Mouse (Mus musculus): ENCODE measurements around the gene Kank1.

DNA sequence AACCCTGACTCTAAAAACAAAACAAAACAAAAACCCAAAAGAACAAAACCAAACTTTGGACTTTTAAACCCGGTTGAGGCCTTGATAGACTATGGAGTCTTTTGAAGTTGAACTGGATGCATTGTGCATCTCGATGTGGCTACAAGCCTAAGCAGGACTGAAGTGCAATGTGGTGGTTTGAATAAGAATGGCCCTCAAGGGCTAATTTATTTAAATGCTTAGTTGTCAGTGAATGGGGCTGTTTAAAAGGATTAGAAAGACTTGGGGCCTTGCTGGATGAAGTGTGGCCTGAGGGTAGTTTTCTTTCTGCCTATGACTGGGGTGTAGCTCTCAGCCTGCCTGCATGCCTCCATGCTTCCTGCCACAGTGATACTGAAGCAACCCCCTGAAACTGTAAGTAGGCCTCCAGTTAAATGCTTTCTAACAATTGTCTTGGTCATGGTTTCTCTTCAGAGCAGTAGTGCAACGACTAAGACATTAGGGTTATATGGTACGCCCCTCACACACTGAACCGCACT, 242.4 kb downstream of the Kank1 start:
- TF ChIP-seq CTCF (conservative IDR thresholded peaks at IDR 0.05; ENCODE audit: low read length) (no peak), POU5F1 (IDR thresholded peaks at IDR 0.05; ENCODE audit: borderline replicate concordance, low read length) (peak; percentile 87; the same call in 1 of the 2 replicates)
